Mouse (Mus musculus): ENCODE measurements around the gene Ccdc61. TPM values are rescaled to one million over a fixed set of nuclear protein-coding genes. Genes with fewer than 3 reads are reported as not detected.

Ccdc61 gene
- polyA plus RNA-seq, 1 experiment from 2014 or later: 24.0 TPM

DNA sequence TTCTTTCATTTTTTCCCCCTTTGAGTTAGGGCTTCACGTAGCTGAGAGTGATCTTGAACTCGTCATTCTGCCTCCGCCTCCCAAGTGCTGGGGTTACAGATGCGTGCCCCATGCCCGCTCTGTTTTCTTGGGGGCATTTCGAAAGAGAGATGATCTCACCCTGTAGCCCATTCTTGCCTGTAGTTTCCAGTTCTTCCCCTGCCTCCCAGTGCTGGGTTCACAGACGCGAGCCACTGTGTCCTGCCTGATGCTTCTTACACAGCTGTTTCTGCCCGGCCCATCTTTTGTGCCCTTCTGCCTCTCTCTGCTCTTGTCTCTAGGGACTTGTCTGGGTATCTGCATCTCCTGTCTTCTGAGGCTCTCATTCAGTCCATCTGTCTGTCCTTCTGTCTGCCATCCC lies 32.6 kb upstream of the Ccdc61 start:
- 31% methylated on average over 9 of the region's 9 CpGs for WGBS
- peaks cover 21% of the 10 kb centered on the region for H3K4me1 ChIP-seq (replicated peaks; ENCODE audit: control insufficient read depth, insufficient read depth, low read length)
- H3K36me3 ChIP-seq (ENCODE audit: control insufficient read depth, insufficient read depth): peaks cover 15% of the 10 kb centered on the region
- no peak overlapping the region for H3K4me2 ChIP-seq (ENCODE audit: low read length)
- H3K9ac ChIP-seq (replicated peaks; ENCODE audit: low read depth, low read length): no peak overlapping the region
- peak; percentile 10; the same call in 1 of the 2 replicates for ATAC-seq
- no peaks in the 10 kb centered on the region for H3K27me3 ChIP-seq (replicated peaks; ENCODE audit: control insufficient read depth, insufficient read depth, low read length)
- no peaks in the 10 kb centered on the region for H3K9me3 ChIP-seq (ENCODE audit: control insufficient read depth, low read length)
- H3K4me3 ChIP-seq (replicated peaks; ENCODE audit: low read length): no peak overlapping the region
- peak overlapping the region; percentile 78 for H3K27ac ChIP-seq (ENCODE audit: low read length)

DNA sequence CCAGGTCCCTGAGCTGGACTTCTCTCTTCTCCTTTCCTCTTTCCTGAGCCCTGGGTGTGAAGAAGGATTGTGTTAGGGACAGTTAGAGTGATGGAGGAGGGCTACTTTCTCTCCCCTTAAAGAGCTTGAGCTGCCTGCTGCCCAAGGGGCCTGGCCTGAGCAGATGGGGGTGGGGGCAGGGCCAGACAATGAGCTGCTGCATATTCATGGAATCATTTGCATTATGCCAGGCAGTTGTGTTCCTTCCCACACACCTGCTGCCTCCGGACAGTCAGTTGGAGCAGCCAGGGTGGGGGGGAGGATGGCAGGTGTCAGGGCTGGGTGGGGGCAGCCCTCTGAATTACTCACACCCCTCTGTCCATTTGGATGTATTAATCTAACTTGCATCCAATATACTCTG lies 32.2 kb upstream of the Ccdc61 start:
- ATAC-seq: peak; percentile 71
- Histone ChIP-seq H3K27me3 (replicated peaks; ENCODE audit: control insufficient read depth, insufficient read depth, low read length) (no peaks in the 10 kb centered on the region), H3K9ac (replicated peaks; ENCODE audit: low read depth, low read length) (peak overlapping the region; percentile 17; the same call in 1 of the 2 replicates), H3K4me2 (ENCODE audit: low read length) (peak overlapping the region; percentile 23; the same call in 1 of the 2 replicates), H3K4me1 (replicated peaks; ENCODE audit: control insufficient read depth, insufficient read depth, low read length) (peaks cover 21% of the 10 kb centered on the region), H3K27ac (ENCODE audit: low read length) (peak overlapping the region; percentile 78), H3K4me3 (replicated peaks; ENCODE audit: low read length) (no peak overlapping the region), H3K36me3 (ENCODE audit: control insufficient read depth, insufficient read depth) (peaks cover 13% of the 10 kb centered on the region), H3K9me3 (ENCODE audit: control insufficient read depth, low read length) (no peaks in the 10 kb centered on the region)
- WGBS: 8% methylated on average over 1 of the region's 1 CpGs

DNA sequence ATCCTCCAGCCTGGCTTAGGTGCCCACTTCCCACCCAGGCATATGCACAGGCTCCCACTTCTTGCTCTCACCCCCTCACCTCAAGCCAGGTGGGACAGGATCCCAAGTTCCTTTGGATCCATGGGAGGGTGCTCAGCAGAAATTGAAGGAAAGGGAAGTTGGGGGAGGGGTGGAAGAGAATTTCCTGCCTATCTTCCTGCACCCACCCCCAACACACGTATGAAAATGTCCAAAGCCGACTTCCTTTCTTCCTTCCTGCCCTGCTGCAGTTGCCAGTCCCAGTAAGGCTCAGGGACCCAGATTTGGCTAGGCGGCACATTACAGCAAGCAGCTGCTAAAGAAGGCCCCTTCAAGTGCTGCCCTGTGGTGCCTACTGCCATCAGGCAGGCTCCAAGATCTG lies 17.5 kb upstream of the Ccdc61 start:
- no peak overlapping the region for H3K27ac ChIP-seq (ENCODE audit: low read length)
- H3K27me3 ChIP-seq (replicated peaks; ENCODE audit: control insufficient read depth, insufficient read depth, low read length): no peaks in the 10 kb centered on the region
- peaks cover 46% of the 10 kb centered on the region for H3K4me1 ChIP-seq (replicated peaks; ENCODE audit: control insufficient read depth, insufficient read depth, low read length)
- H3K4me3 ChIP-seq (replicated peaks; ENCODE audit: low read length): peak overlapping the region; percentile 88
- 0 out of 2 replicates have a peak overlapping the region, but pooled peaks have one; percentile 100 for H3K9ac ChIP-seq (replicated peaks; ENCODE audit: low read depth, low read length)
- H3K36me3 ChIP-seq (ENCODE audit: control insufficient read depth, insufficient read depth): no peaks in the 10 kb centered on the region
- 55% methylated on average over 3 of the region's 3 CpGs for WGBS
- ATAC-seq: no peak
- no peaks in the 10 kb centered on the region for H3K9me3 ChIP-seq (ENCODE audit: control insufficient read depth, low read length)
- peak overlapping the region; percentile 80 for H3K4me2 ChIP-seq (ENCODE audit: low read length)

DNA sequence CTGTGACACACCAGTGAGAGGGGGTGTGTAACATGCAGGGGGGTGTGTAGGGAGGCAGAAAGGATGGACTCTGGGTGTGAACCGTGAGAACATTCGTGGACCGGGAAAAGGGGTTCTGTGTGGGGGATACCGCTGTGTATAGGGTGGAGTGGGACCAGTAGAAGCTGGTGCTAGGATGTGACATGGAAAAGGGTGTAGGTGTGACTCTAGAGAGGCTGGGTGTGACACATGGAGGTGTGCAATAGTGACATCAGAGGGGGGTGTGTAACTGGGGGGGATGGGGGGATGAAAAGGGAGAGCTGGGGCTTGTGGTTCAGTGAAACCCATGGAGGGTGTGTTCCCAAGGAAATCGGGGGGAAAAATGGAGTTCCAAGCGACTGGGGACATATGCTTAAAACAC lies 16.7 kb upstream of the Ccdc61 start:
- peak overlapping the region; percentile 88 for H3K4me3 ChIP-seq (replicated peaks; ENCODE audit: low read length)
- peaks cover 54% of the 10 kb centered on the region for H3K4me1 ChIP-seq (replicated peaks; ENCODE audit: control insufficient read depth, insufficient read depth, low read length)
- peak overlapping the region; percentile 100 for H3K9ac ChIP-seq (replicated peaks; ENCODE audit: low read depth, low read length)
- H3K4me2 ChIP-seq (ENCODE audit: low read length): peak overlapping the region; percentile 80
- peak overlapping the region; percentile 96 for H3K27ac ChIP-seq (ENCODE audit: low read length)
- no peaks in the 10 kb centered on the region for H3K9me3 ChIP-seq (ENCODE audit: control insufficient read depth, low read length)
- 40% methylated on average over 6 of the region's 6 CpGs for WGBS
- ATAC-seq: peak; percentile 3; the same call in 1 of the 2 replicates
- H3K36me3 ChIP-seq (ENCODE audit: control insufficient read depth, insufficient read depth): no peaks in the 10 kb centered on the region
- no peaks in the 10 kb centered on the region for H3K27me3 ChIP-seq (replicated peaks; ENCODE audit: control insufficient read depth, insufficient read depth, low read length)

GRCm38 (mm10) chr7:18926041-18926790 lies 16.0 kb upstream of the Ccdc61 start:
- peak; percentile 17 for ATAC-seq
- WGBS: 1% methylated on average over 31 of the region's 42 CpGs
- Histone ChIP-seq H3K36me3 (ENCODE audit: control insufficient read depth, insufficient read depth) (no peaks in the 10 kb centered on the region), H3K27ac (ENCODE audit: low read length) (peak overlapping the region; percentile 96), H3K4me2 (ENCODE audit: low read length) (peak overlapping the region; percentile 80), H3K4me1 (replicated peaks; ENCODE audit: control insufficient read depth, insufficient read depth, low read length) (peaks cover 60% of the 10 kb centered on the region), H3K4me3 (replicated peaks; ENCODE audit: low read length) (peak overlapping the region; percentile 88), H3K27me3 (replicated peaks; ENCODE audit: control insufficient read depth, insufficient read depth, low read length) (no peaks in the 10 kb centered on the region), H3K9me3 (ENCODE audit: control insufficient read depth, low read length) (no peaks in the 10 kb centered on the region), H3K9ac (replicated peaks; ENCODE audit: low read depth, low read length) (peak overlapping the region; percentile 100)

DNA sequence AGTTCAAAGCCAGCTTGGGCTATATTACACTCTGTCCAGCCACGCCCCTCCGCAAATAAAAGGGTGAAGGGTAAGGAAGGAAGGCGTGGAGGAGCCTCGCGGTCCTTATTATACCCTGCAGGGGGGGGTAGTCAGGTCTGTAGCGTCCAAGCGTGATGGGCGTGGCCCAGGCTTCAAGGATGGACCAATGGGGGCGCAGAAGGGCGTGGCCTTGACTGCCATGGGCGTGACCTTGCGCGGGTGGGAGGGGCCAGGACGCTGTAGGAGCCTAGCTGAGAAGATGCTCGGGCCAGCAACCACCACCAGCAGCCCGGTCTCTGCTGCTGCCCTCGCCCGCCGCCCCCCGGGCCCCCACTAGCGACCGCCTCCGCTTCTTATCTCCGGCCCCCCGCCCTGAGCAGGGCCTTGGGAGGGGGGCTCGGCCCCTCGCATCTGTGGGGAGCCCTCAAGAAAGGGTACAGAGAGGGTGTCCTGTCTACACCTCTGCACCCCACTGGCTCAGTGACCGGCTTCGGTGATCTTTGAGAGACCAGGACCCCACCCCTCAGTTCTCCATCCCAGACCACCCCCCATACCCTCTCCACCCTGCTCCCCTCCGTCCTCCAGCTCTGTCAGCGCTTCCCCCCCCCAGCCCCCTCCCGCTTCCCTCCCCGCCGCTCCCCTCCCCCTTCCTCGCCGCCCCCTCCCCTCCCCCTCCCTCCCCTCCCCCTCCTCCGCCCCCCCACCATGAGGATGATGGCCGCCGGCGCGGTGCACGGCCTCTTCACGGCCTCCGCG lies 15.1 kb upstream of the Ccdc61 start, which contains the start of gene Nova2:
TSS of gene Nova2 (plus strand) at position 727 of the 777 bp plus-strand sequence.
- Histone ChIP-seq H3K27me3 (replicated peaks; ENCODE audit: control insufficient read depth, insufficient read depth, low read length) (no peaks in the 10 kb centered on the region), H3K4me2 (ENCODE audit: low read length) (peak within 1 kb of the TSS; percentile 80), H3K4me3 (replicated peaks; ENCODE audit: low read length) (peak within 1 kb of the TSS; percentile 88), H3K9ac (replicated peaks; ENCODE audit: low read depth, low read length) (peak within 1 kb of the TSS; percentile 100), H3K27ac (ENCODE audit: low read length) (peak within 1 kb of the TSS; percentile 96), H3K36me3 (ENCODE audit: control insufficient read depth, insufficient read depth) (no peaks in the 10 kb centered on the region), H3K4me1 (replicated peaks; ENCODE audit: control insufficient read depth, insufficient read depth, low read length) (peaks cover 65% of the 10 kb centered on the region), H3K9me3 (ENCODE audit: control insufficient read depth, low read length) (no peaks in the 10 kb centered on the region)
- under 1% methylated on average over 30 of the region's 45 CpGs for WGBS
- peak; percentile 81 for ATAC-seq

DNA sequence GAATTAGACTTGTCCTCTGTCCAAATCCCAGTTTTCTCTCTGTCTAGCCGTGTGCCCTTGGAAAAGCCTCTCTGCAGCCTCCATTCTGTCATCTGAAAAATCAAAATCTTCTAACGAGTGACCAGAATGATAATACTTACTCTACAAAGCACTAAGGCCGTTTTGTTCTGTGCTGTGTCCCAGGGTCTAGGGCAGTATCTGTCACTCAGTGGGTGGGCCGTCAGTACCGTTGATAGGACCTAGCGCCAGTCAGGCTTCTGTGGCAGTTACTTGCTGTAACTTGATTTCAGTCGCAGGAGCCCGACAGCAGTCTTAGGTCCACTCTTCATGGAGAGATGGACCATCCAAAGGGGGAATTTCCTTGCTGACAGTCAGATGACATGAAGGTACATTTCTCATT lies 14.1 kb upstream of the Ccdc61 start:
- no peak overlapping the region for H3K9ac ChIP-seq (replicated peaks; ENCODE audit: low read depth, low read length)
- no peak for ATAC-seq
- no peaks in the 10 kb centered on the region for H3K9me3 ChIP-seq (ENCODE audit: control insufficient read depth, low read length)
- H3K4me1 ChIP-seq (replicated peaks; ENCODE audit: control insufficient read depth, insufficient read depth, low read length): peaks cover 62% of the 10 kb centered on the region
- no peaks in the 10 kb centered on the region for H3K36me3 ChIP-seq (ENCODE audit: control insufficient read depth, insufficient read depth)
- no peaks in the 10 kb centered on the region for H3K27me3 ChIP-seq (replicated peaks; ENCODE audit: control insufficient read depth, insufficient read depth, low read length)
- WGBS: 8% methylated on average over 8 of the region's 8 CpGs
- no peak overlapping the region for H3K4me3 ChIP-seq (replicated peaks; ENCODE audit: low read length)
- H3K27ac ChIP-seq (ENCODE audit: low read length): peak overlapping the region; percentile 87
- peak overlapping the region; percentile 8 for H3K4me2 ChIP-seq (ENCODE audit: low read length)

DNA sequence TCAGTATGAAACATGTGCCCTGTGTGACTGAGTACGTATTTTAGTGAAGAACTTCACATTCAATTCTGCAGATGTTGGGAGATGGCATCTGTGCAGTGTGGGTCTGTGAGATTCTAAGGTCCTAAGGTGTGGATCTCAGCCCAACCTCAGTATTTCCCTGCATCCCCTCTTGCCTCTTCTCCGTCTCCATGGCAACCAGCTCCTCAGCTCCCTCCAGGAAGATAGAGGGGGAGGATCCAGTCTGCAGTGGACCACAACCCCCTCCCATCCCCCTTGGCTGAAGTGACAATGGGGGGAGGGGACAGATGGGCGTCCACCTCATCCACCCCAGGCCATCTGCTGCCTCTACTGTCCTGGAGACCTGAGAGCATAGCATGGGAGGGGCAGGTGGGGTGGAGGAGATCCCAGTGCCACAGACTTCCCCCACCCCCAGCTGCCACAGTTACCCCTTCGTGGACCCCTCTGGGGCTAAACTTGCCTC lies 13.5 kb upstream of the Ccdc61 start:
- H3K36me3 ChIP-seq (ENCODE audit: control insufficient read depth, insufficient read depth): no peaks in the 10 kb centered on the region
- 16% methylated on average over 4 of the region's 4 CpGs for WGBS
- H3K4me3 ChIP-seq (replicated peaks; ENCODE audit: low read length): no peak overlapping the region
- no peak overlapping the region for H3K9ac ChIP-seq (replicated peaks; ENCODE audit: low read depth, low read length)
- peak overlapping the region; percentile 47 for H3K4me2 ChIP-seq (ENCODE audit: low read length)
- no peak for ATAC-seq
- H3K9me3 ChIP-seq (ENCODE audit: control insufficient read depth, low read length): no peaks in the 10 kb centered on the region
- H3K4me1 ChIP-seq (replicated peaks; ENCODE audit: control insufficient read depth, insufficient read depth, low read length): peaks cover 61% of the 10 kb centered on the region
- H3K27ac ChIP-seq (ENCODE audit: low read length): peak overlapping the region; percentile 87
- H3K27me3 ChIP-seq (replicated peaks; ENCODE audit: control insufficient read depth, insufficient read depth, low read length): no peaks in the 10 kb centered on the region

DNA sequence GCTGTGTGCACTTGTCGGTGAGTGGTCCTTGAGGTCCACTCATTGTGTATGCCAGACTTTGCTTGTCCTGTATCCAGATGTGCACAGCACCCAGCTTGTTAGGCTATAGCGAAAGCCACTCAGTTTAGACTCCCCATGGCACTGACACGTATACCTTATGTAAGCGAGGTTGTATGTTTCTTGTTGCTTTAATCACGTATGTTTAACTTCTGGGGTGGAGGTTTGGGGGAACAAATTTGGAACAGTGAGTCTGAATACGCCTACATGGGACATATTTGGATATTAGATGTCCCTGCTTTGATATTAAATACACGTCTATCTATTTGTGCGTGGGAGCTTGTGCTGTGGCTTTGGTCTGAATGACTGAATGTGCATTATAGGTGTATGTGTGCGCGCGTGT lies 13.1 kb upstream of the Ccdc61 start:
- H3K36me3 ChIP-seq (ENCODE audit: control insufficient read depth, insufficient read depth): no peaks in the 10 kb centered on the region
- no peak for ATAC-seq
- H3K4me3 ChIP-seq (replicated peaks; ENCODE audit: low read length): 0 out of 2 replicates have a peak overlapping the region, but pooled peaks have one; percentile 5
- H3K9ac ChIP-seq (replicated peaks; ENCODE audit: low read depth, low read length): no peak overlapping the region
- H3K27ac ChIP-seq (ENCODE audit: low read length): peak overlapping the region; percentile 87
- peak overlapping the region; percentile 47 for H3K4me2 ChIP-seq (ENCODE audit: low read length)
- H3K9me3 ChIP-seq (ENCODE audit: control insufficient read depth, low read length): no peaks in the 10 kb centered on the region
- 59% methylated on average over 11 of the region's 11 CpGs for WGBS
- H3K27me3 ChIP-seq (replicated peaks; ENCODE audit: control insufficient read depth, insufficient read depth, low read length): no peaks in the 10 kb centered on the region
- H3K4me1 ChIP-seq (replicated peaks; ENCODE audit: control insufficient read depth, insufficient read depth, low read length): peaks cover 58% of the 10 kb centered on the region

All from forebrain, embryonic 16.5 days (tissue).